Mouse (Mus musculus): ENCODE measurements at regions not wholly inside any gene's neighbourhood (a gene's known extent, or its start where the extent isn't known, plus 50 kb on each side); places are given as distances from the start of the nearest gene placed in this dataset.
A peak's percentile ranks its signal among the peaks of the same experiment; 100 is the strongest.

- Histone ChIP-seq H3K4me3 (ENCODE audit: insufficient read depth in 1 of 2, low read depth in 1 of 2, low read length in 2 of 2, poor library complexity in 1 of 2, severe bottlenecking in 1 of 2) (no peak overlapping the region), H3K4me1 (ENCODE audit: control insufficient read depth in 2 of 2, insufficient read depth in 2 of 2, low read length in 2 of 2, poor library complexity in 1 of 2) (no peaks in the 10 kb centered on the region), H3K27ac (ENCODE audit: insufficient read depth, low read depth, low read length, poor library complexity, severe bottlenecking) (no peak overlapping the region), H3K9me3 (ENCODE audit: control insufficient read depth, insufficient read depth, low read depth, low read length) (no peaks in the 10 kb centered on the region), H3K9ac (ENCODE audit: insufficient read depth, low read depth, low read length, poor library complexity, severe bottlenecking) (no peak overlapping the region), H3K36me3 (ENCODE audit: control insufficient read depth, insufficient read depth, low read length, poor library complexity, severe bottlenecking) (no peaks in the 10 kb centered on the region)
- in situ Hi-C loops (cut with MboI; ENCODE audit: low sequenced_read_pairs in 2 of 2, unreplicated experiment in 2 of 2), result no loop called here
- no peak for DNase-seq (ENCODE audit: low read depth, low spot score)
- TF ChIP-seq CHD2 (IDR thresholded peaks at IDR 0.05; ENCODE audit: low read depth, low read length) (no peak), ZNF384 (IDR thresholded peaks at IDR 0.05; ENCODE audit: low read depth, low read length) (no peak), MAFK (IDR thresholded peaks at IDR 0.05; ENCODE audit: insufficient read depth, low read depth, low read length) (no peak), ZC3H11A (IDR thresholded peaks at IDR 0.05; ENCODE audit: borderline replicate concordance, low read depth, low read length) (no peak), HCFC1 (IDR thresholded peaks at IDR 0.05; ENCODE audit: borderline replicate concordance, insufficient read depth, low read length) (no peak)
These were observed 73.3 kb upstream of the Syt13 start for GRCm38 (mm10) chr2:92841626-92842025.

GRCm38 (mm10) chr2:92845061-92845769 is 69.7 kb upstream of the Syt13 start:
- Histone ChIP-seq H3K9ac (ENCODE audit: insufficient read depth, low read depth, low read length, poor library complexity, severe bottlenecking) (no peak overlapping the region), H3K9me3 (ENCODE audit: control insufficient read depth, insufficient read depth, low read depth, low read length) (no peaks in the 10 kb centered on the region), H3K36me3 (ENCODE audit: control insufficient read depth, insufficient read depth, low read length, poor library complexity, severe bottlenecking) (no peaks in the 10 kb centered on the region), H3K4me1 (ENCODE audit: control insufficient read depth in 2 of 2, insufficient read depth in 2 of 2, low read length in 2 of 2, poor library complexity in 1 of 2) (no peaks in the 10 kb centered on the region), H3K4me3 (ENCODE audit: insufficient read depth in 1 of 2, low read depth in 1 of 2, low read length in 2 of 2, poor library complexity in 1 of 2, severe bottlenecking in 1 of 2) (no peak overlapping the region), H3K27ac (ENCODE audit: insufficient read depth, low read depth, low read length, poor library complexity, severe bottlenecking) (no peak overlapping the region)
- DNase-seq (ENCODE audit: low read depth, low spot score), result no peak
- TF ChIP-seq ZC3H11A (IDR thresholded peaks at IDR 0.05; ENCODE audit: borderline replicate concordance, low read depth, low read length), result no peak
- no peak for TF ChIP-seq ZNF384 (IDR thresholded peaks at IDR 0.05; ENCODE audit: low read depth, low read length)
- TF ChIP-seq MAFK (IDR thresholded peaks at IDR 0.05; ENCODE audit: insufficient read depth, low read depth, low read length), result no peak
- no peak for TF ChIP-seq CHD2 (IDR thresholded peaks at IDR 0.05; ENCODE audit: low read depth, low read length)
- no peak for TF ChIP-seq HCFC1 (IDR thresholded peaks at IDR 0.05; ENCODE audit: borderline replicate concordance, insufficient read depth, low read length)
- in situ Hi-C loops (cut with MboI; ENCODE audit: low sequenced_read_pairs in 2 of 2, unreplicated experiment in 2 of 2), result no loop called here

GRCm38 (mm10) chr2:92848962-92849361 is 65.9 kb upstream of the Syt13 start:
- in situ Hi-C loops (cut with MboI; ENCODE audit: low sequenced_read_pairs in 2 of 2, unreplicated experiment in 2 of 2), result no loop called here
- TF ChIP-seq CHD2 (IDR thresholded peaks at IDR 0.05; ENCODE audit: low read depth, low read length) (no peak), HCFC1 (IDR thresholded peaks at IDR 0.05; ENCODE audit: borderline replicate concordance, insufficient read depth, low read length) (no peak), MAFK (IDR thresholded peaks at IDR 0.05; ENCODE audit: insufficient read depth, low read depth, low read length) (no peak), ZNF384 (IDR thresholded peaks at IDR 0.05; ENCODE audit: low read depth, low read length) (no peak), ZC3H11A (IDR thresholded peaks at IDR 0.05; ENCODE audit: borderline replicate concordance, low read depth, low read length) (no peak)
- H3K27ac ChIP-seq (ENCODE audit: insufficient read depth, low read depth, low read length, poor library complexity, severe bottlenecking), result no peak overlapping the region
- DNase-seq (ENCODE audit: low read depth, low spot score), result no peak
- peaks cover 0 to 6% of the 10 kb centered on the region in 2 experiments; a peak in 1 of 4 replicates for H3K4me1 ChIP-seq (ENCODE audit: control insufficient read depth in 2 of 2, insufficient read depth in 2 of 2, low read length in 2 of 2, poor library complexity in 1 of 2)
- H3K9me3 ChIP-seq (ENCODE audit: control insufficient read depth, insufficient read depth, low read depth, low read length), result no peaks in the 10 kb centered on the region
- no peak overlapping the region for H3K9ac ChIP-seq (ENCODE audit: insufficient read depth, low read depth, low read length, poor library complexity, severe bottlenecking)
- no peaks in the 10 kb centered on the region for H3K36me3 ChIP-seq (ENCODE audit: control insufficient read depth, insufficient read depth, low read length, poor library complexity, severe bottlenecking)
- H3K4me3 ChIP-seq (ENCODE audit: insufficient read depth in 1 of 2, low read depth in 1 of 2, low read length in 2 of 2, poor library complexity in 1 of 2, severe bottlenecking in 1 of 2), result no peak overlapping the region

GRCm38 (mm10) chr2:92851336-92851735 is 63.6 kb upstream of the Syt13 start:
- Histone ChIP-seq H3K4me1 (ENCODE audit: control insufficient read depth in 2 of 2, insufficient read depth in 2 of 2, low read length in 2 of 2, poor library complexity in 1 of 2) (peaks cover 0 to 6% of the 10 kb centered on the region in 2 experiments; a peak in 2 of 4 replicates), H3K27ac (ENCODE audit: insufficient read depth, low read depth, low read length, poor library complexity, severe bottlenecking) (no peak overlapping the region), H3K9me3 (ENCODE audit: control insufficient read depth, insufficient read depth, low read depth, low read length) (no peaks in the 10 kb centered on the region), H3K36me3 (ENCODE audit: control insufficient read depth, insufficient read depth, low read length, poor library complexity, severe bottlenecking) (no peaks in the 10 kb centered on the region), H3K4me3 (ENCODE audit: insufficient read depth in 1 of 2, low read depth in 1 of 2, low read length in 2 of 2, poor library complexity in 1 of 2, severe bottlenecking in 1 of 2) (no peak overlapping the region), H3K9ac (ENCODE audit: insufficient read depth, low read depth, low read length, poor library complexity, severe bottlenecking) (no peak overlapping the region)
- peak; percentile 28 for DNase-seq (ENCODE audit: low read depth, low spot score)
- in situ Hi-C loops (cut with MboI; ENCODE audit: low sequenced_read_pairs in 2 of 2, unreplicated experiment in 2 of 2), result no loop called here
- TF ChIP-seq ZNF384 (IDR thresholded peaks at IDR 0.05; ENCODE audit: low read depth, low read length) (no peak), HCFC1 (IDR thresholded peaks at IDR 0.05; ENCODE audit: borderline replicate concordance, insufficient read depth, low read length) (no peak), MAFK (IDR thresholded peaks at IDR 0.05; ENCODE audit: insufficient read depth, low read depth, low read length) (no peak), ZC3H11A (IDR thresholded peaks at IDR 0.05; ENCODE audit: borderline replicate concordance, low read depth, low read length) (no peak), CHD2 (IDR thresholded peaks at IDR 0.05; ENCODE audit: low read depth, low read length) (no peak)

Measured in ES-E14 (cell line).